Mouse (Mus musculus) leukemia stem cell, adult 10-12 weeks (primary cell): ENCODE data around the gene Gm8257. TPM values are rescaled to one million over a fixed set of nuclear protein-coding genes. Genes with fewer than 3 reads are reported as not detected.

ENCODE experiments used
- polyA plus RNA-seq: library from polyadenylated mRNA; stranded (reverse); fragments of >175 nt; gene quantifications from 2 replicates; pipeline ENCODE4 v1.2.3, GENCODE M21; 2012; ENCODE audit warnings: low replicate concordance

Gene Gm8257
- polyA plus RNA-seq = not detected in 2 replicates

GRCm38 (mm10) chr14:44706356-44706755, at the start of gene Gm8257:
Gm8257 (minus strand) TSS chr14:44706456.

GRCm38 (mm10) chr14:44750240-44750639, 44.0 kb upstream of the Gm8257 start, which contains the start of gene Gm8267:
Gm8267 (minus strand) TSS chr14:44750340.

DNA sequence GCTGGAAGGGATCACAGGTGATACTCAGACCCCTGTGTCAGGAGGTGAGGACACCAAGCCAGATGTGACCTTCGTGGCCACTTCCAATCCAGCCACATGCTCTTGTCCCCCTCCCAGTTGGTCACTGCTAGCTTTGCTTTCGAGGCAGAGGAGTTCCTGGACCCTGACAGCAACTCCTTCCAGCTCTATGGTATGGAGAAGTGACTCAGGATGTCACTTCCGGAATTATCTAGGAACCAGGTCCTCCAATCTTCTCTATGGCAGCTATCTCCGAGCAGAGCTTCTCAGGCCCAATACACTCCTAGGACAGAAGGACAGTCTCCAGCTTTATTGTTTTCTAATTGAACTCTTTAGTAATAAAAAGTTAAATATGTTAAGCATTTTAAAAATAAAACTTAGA, 78.5 kb downstream of the Gm8257 start, which contains the start of gene Gm5624:
Gene Gm5624, minus strand, starts transcription at position 202 of the 400 bp plus-strand sequence.

Other genes starting within 250 kb of the Gm8257 start
- not detected in 2 replicates for gene BC061237, start 214.0 kb downstream of the Gm8257 start, polyA plus RNA-seq
- gene Gm17093, start 188.2 kb downstream of the Gm8257 start, polyA plus RNA-seq = not detected in 2 replicates
- gene Gm8247, start 123.3 kb downstream of the Gm8257 start, polyA plus RNA-seq = not detected in 2 replicates
- gene Gm5624, start 78.5 kb downstream of the Gm8257 start, polyA plus RNA-seq = not detected in 2 replicates
- gene Gm8267, start 43.9 kb upstream of the Gm8257 start, polyA plus RNA-seq = not detected in 2 replicates
- gene Ptgdr, start 152.9 kb upstream of the Gm8257 start, polyA plus RNA-seq = not detected in 2 replicates